Mouse (Mus musculus): ENCODE measurements around the gene Btbd8.
A peak's percentile ranks its signal among the peaks of the same experiment; 100 is the strongest.

Gene Btbd8

GRCm38 (mm10) chr5:107437464-107438281 lies at the start of gene Btbd8:
Btbd8 (plus strand) TSS chr5:107437997.
- DNase-seq (ENCODE audit: low spot score in 2 of 2): peak; percentile 86 to 89

DNA sequence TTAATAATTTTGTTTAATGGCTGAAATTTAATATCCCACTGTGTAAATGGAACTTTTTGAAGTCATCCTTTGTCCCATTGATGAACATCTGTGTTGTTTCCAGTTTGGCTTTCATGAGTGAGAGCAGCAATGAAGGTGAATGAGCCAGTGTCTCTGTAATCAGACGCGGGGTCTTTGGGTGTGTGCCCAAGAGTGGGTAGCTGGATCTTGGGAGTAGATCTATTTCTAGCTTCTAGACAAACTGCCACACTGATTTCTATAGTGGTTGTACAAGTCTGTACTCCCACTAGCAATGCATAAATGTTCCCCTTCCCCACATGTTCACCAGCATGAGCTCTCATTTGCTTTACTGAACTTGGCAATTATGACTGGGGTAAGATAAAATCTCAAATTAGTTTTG lies 48.4 kb upstream of the Btbd8 start:
- no peak for DNase-seq (ENCODE audit: low spot score in 2 of 2)

GRCm38 (mm10) chr5:107394437-107394836 lies 43.4 kb upstream of the Btbd8 start:
- DNase-seq (ENCODE audit: low spot score in 2 of 2): no peak

DNA sequence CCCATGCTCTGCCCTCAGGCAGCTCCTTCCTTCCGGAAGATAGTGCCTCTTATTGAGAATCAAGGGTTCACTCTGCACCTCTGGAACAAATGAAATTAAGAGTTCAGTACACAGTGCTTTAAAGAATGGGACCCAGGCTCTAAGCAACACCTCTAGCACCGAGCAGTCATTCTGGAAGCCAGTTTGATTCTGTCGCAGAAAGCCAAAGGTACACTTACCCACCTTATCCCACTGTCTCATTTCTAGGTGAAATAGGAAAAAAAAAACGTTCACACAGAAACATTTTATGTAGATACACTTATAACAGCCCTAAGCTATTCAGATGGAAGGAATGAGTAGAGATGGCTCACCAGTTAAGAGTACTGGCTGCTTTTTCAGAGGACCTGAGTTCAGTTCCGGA lies 35.4 kb upstream of the Btbd8 start, which contains the start of gene Ephx4:
TSS of gene Ephx4 (plus strand) at position 301 of the 400 bp plus-strand sequence.
- no peak for DNase-seq (ENCODE audit: low spot score in 2 of 2)

DNA sequence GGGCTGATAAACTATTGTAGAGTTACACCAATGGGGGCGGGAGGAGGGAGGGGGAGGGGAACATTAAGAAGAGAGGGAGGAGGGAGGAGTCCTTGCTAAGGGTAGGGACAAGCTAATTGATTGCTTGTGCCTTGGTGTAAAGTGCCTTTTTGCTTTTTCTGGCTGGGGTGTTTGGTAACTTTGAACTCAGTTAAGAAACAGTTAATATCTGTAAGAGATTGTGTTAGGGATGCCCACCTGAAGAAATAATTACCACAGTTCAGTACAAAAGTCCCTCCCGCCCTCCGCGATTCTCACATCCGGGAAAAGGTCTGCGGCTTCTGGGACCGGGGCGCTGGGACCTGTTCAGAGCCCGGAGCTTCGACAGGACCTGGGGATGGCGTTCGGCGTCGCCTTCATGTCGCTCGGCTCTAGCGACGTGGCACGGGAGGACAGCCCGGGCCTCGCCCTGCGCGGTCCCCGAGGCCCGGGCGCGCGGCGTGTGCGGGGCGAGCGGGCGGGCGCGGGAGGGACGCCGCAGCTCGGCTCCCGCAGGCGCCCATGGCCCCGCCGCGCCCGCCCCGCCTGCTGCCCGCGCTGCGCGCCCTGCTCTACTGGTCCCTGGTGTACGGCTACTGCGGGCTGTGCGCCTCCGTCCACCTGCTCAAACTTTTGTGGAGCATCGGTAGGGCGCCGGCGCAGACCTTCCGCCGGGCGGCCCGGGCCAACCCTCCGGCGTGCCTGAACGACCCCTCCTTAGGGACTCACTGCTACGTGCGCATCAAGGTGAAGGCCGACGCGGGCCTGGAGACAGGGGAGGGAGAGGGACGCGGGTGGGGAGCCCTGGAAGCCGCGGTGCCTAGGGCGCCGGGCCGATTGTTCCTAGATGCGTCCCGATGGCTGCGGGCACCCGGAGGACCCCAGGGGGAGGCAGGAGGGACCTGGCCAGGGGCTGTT lies 34.5 kb upstream of the Btbd8 start:
- DNase-seq (ENCODE audit: low spot score in 2 of 2): peak; percentile 18 to 28

GRCm38 (mm10) chr5:107403947-107404684 lies 33.7 kb upstream of the Btbd8 start:
- peak; percentile 28 to 37 for DNase-seq (ENCODE audit: low spot score in 2 of 2)

GRCm38 (mm10) chr5:107405361-107405760 lies 32.4 kb upstream of the Btbd8 start:
- DNase-seq (ENCODE audit: low spot score in 2 of 2): peak in 1 of 2 experiments; percentile 40

GRCm38 (mm10) chr5:107410305-107410704 lies 27.5 kb upstream of the Btbd8 start:
- DNase-seq (ENCODE audit: low spot score in 2 of 2): no peak

- DNase-seq (ENCODE audit: low spot score in 2 of 2): no peak
Observed at GRCm38 (mm10) chr5:107411326-107411725, 26.5 kb upstream of the Btbd8 start.

- DNase-seq (ENCODE audit: low spot score in 2 of 2): no peak
Observed at GRCm38 (mm10) chr5:107412285-107412684, 25.5 kb upstream of the Btbd8 start.

DNA sequence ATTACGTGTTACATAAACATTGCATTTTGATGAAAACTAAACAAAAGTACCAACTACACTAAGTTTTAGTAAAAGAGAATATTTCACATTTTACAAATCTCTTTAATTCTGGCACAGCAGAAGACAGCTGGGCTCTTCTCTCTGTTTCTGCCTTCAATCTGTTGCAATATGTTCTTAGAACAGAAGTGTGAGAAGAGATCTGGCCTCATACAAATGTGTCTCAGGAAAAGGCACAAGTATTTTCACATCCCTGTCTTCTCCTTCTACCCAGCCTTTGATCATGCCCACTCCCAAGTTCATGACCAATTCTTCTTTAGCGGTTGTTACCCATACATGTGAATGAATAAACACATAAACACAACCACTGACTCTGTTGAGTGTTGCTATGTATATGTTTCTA lies 22.7 kb upstream of the Btbd8 start:
- DNase-seq (ENCODE audit: low spot score in 2 of 2): no peak

GRCm38 (mm10) chr5:107421676-107422075 lies 16.1 kb upstream of the Btbd8 start:
- DNase-seq (ENCODE audit: low spot score in 2 of 2): no peak

GRCm38 (mm10) chr5:107431249-107431648 lies 6.5 kb upstream of the Btbd8 start, which contains the start of gene Lpcat2b:
Lpcat2b (plus strand) TSS chr5:107431549.
- DNase-seq (ENCODE audit: low spot score in 2 of 2): no peak

GRCm38 (mm10) chr5:107434001-107434400 lies 3.8 kb upstream of the Btbd8 start:
- DNase-seq (ENCODE audit: low spot score in 2 of 2): no peak

DNA sequence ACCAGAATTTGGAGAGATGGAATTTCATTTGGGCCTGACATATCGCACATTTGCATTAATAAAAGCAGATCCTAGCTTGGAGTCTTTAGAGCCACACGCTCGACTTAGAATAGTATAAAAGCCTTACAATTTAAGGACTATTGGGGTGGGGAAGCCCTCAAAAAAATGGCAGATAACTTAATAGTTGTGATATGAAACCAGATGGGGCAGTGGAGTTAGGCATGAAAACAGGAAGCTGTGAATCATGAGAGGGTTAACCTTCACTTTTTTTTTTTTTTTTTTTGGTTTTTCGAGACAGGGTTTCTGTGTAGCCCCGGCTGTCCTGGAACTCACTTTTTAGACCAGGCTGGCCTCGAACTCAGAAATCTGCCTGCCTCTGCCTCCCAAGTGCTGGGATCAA lies 1.6 kb upstream of the Btbd8 start:
- DNase-seq (ENCODE audit: low spot score in 2 of 2): no peak

DNA sequence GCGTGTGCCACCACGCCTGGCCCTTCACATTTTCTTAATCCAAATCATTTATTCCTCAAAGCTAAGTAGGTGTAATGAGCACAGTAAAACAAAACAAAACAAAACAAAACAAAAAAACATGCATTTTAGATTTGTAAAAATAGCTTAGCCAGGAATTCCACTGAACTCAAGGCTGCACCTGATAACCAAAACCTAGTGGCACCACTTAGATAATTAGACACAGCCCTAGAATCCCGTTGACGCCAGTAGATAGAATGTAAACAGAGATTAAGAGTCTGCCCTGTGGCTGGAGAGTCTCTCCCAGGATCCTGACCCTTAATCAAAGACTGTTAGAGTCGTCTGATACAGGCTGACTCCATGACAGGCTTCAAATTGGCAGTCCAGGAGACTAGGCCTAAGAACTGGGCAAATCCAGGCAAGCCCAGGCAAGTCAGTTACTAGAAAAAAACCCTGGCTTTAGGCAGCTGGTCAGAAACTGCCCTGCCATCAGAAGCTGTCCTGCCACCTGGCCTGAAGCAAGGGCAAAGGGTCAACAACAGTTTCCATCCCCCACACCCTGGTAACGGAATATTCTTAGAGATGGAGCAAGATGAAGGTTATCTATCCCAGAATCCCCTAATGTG lies 1.1 kb upstream of the Btbd8 start:
- DNase-seq (ENCODE audit: low spot score in 2 of 2): no peak

GRCm38 (mm10) chr5:107438353-107438752 lies 556 bp downstream of the Btbd8 start:
- DNase-seq (ENCODE audit: low spot score in 2 of 2): no peak

DNA sequence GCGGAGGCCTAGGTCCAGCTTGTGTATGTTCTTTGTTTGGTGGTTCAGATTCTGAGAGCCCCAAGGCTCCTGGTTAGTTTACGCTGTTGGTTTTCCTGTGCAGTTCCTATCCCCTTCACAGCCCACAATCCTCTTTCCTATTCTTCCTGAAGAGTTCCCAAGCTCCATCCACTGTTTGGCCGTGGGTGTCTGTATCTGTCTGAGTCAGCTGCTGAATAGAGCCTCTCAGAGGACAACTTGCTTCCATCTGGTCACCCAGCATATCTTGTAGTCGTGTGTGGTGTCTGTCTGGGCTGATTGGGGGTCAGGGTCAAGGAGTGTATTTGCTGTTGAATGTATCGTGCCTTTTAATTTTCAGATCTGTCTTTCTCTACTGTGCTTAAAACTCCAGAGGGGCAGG lies 4.1 kb downstream of the Btbd8 start:
- DNase-seq (ENCODE audit: low spot score in 2 of 2): no peak

DNA sequence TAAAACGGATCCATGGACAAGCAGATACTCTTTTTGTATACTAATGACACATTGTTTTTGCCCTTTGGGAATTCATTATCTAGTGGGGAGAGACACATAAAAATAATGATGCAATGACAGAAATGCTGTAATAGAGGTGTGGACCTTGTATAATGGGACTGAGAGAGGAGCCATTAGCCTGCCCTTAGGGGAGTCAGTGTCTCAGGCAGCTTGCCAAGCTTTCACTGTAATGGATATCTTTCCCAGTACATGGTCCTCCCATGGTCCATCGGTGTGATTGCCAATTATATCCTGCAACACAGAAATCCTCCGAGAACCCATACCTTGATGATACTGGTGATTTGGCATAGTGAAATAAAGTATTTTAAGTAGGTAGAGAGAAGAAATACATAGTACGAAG lies 6.5 kb downstream of the Btbd8 start:
- DNase-seq (ENCODE audit: low spot score in 2 of 2): no peak

GRCm38 (mm10) chr5:107447977-107448376 lies 10.2 kb downstream of the Btbd8 start:
- DNase-seq (ENCODE audit: low spot score in 2 of 2): no peak

DNA sequence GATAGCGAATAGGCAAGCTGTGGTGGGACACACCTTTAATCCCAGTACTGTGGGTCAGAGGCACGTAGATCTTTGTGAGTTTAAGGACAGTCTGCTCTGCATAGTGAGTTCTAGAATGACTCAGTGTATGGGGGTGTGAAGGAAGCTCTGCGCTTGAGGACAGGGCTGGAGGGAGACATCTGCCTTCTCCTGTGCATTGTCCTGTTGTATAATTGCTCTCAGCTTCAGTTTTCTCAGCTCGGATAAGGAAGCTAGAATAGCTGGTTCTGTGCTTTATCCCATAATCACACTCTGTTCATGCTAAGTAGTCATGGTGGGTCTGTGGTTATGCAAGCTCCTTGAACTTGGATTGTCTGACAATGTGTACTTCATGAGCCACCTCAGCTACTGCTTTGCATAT lies 11.0 kb downstream of the Btbd8 start:
- DNase-seq (ENCODE audit: low spot score in 2 of 2): no peak
